Mouse (Mus musculus): ENCODE measurements around the gene Nos2.

Gene Nos2

GRCm38 (mm10) chr11:78920411-78920939 is at the start of gene Nos2:
Gene Nos2 (plus strand): TSS chr11:78920787.
- no peak for DNase-seq (ENCODE audit: low spot score in 2 of 2)

GRCm38 (mm10) chr11:78870891-78871290 is 49.7 kb upstream of the Nos2 start:
- no peak for DNase-seq (ENCODE audit: low spot score in 2 of 2)

GRCm38 (mm10) chr11:78872782-78873181 is 47.8 kb upstream of the Nos2 start:
- DNase-seq (ENCODE audit: low spot score in 2 of 2) = no peak

GRCm38 (mm10) chr11:78879727-78880126 is 40.9 kb upstream of the Nos2 start:
- no peak for DNase-seq (ENCODE audit: low spot score in 2 of 2)

GRCm38 (mm10) chr11:78886693-78887092 is 33.9 kb upstream of the Nos2 start:
- no peak for DNase-seq (ENCODE audit: low spot score in 2 of 2)

- peak in 1 of 2 experiments; percentile 35 for DNase-seq (ENCODE audit: low spot score in 2 of 2)
Observed at GRCm38 (mm10) chr11:78887102-78887971, 33.2 kb upstream of the Nos2 start.

GRCm38 (mm10) chr11:78889156-78889555 is 31.4 kb upstream of the Nos2 start:
- DNase-seq (ENCODE audit: low spot score in 2 of 2) = no peak

GRCm38 (mm10) chr11:78896357-78897123 is 24.0 kb upstream of the Nos2 start:
- DNase-seq (ENCODE audit: low spot score in 2 of 2) = peak; percentile 26 to 61

GRCm38 (mm10) chr11:78915473-78915872 is 5.1 kb upstream of the Nos2 start:
- DNase-seq (ENCODE audit: low spot score in 2 of 2) = no peak

- no peak for DNase-seq (ENCODE audit: low spot score in 2 of 2)
Observed at GRCm38 (mm10) chr11:78916410-78916809, 4.2 kb upstream of the Nos2 start.

- no peak for DNase-seq (ENCODE audit: low spot score in 2 of 2)
Observed at GRCm38 (mm10) chr11:78919745-78920144, 842 bp upstream of the Nos2 start.

GRCm38 (mm10) chr11:78922678-78923407 is 2.3 kb downstream of the Nos2 start:
- peak; percentile 27 to 63 for DNase-seq (ENCODE audit: low spot score in 2 of 2)

- DNase-seq (ENCODE audit: low spot score in 2 of 2) = no peak
Observed at GRCm38 (mm10) chr11:78924111-78924510, 3.5 kb downstream of the Nos2 start.

- no peak for DNase-seq (ENCODE audit: low spot score in 2 of 2)
Observed at GRCm38 (mm10) chr11:78924916-78925315, 4.3 kb downstream of the Nos2 start.

- no peak for DNase-seq (ENCODE audit: low spot score in 2 of 2)
Observed at GRCm38 (mm10) chr11:78929345-78929744, 8.8 kb downstream of the Nos2 start.

GRCm38 (mm10) chr11:78934307-78934706 is 13.7 kb downstream of the Nos2 start:
- no peak for DNase-seq (ENCODE audit: low spot score in 2 of 2)

GRCm38 (mm10) chr11:78934727-78935126 is 14.1 kb downstream of the Nos2 start:
- DNase-seq (ENCODE audit: low spot score in 2 of 2) = no peak

GRCm38 (mm10) chr11:78935178-78935577 is 14.6 kb downstream of the Nos2 start:
- DNase-seq (ENCODE audit: low spot score in 2 of 2) = no peak

- DNase-seq (ENCODE audit: low spot score in 2 of 2) = no peak
Observed at GRCm38 (mm10) chr11:78943083-78943482, 22.5 kb downstream of the Nos2 start.

- DNase-seq (ENCODE audit: low spot score in 2 of 2) = peak in 1 of 2 experiments; percentile 30
Observed at GRCm38 (mm10) chr11:78950365-78950764, 29.8 kb downstream of the Nos2 start.

- DNase-seq (ENCODE audit: low spot score in 2 of 2) = peak in 1 of 2 experiments; percentile 64
Observed at GRCm38 (mm10) chr11:78952467-78952866, 31.9 kb downstream of the Nos2 start.

- peak; percentile 71 to 86 for DNase-seq (ENCODE audit: low spot score in 2 of 2)
Observed at GRCm38 (mm10) chr11:78956260-78956659, 35.7 kb downstream of the Nos2 start.

Data from spleen, postnatal 10 days (tissue).